Mouse (Mus musculus) ES-E14 (cell line): Measurements from ENCODE around the gene Gm49395. TPM values are rescaled to one million over a fixed set of nuclear protein-coding genes. Genes with fewer than 3 reads are reported as not detected.

Experiments used
- DNase-seq: peaks from one replicate; pipeline ENCODE4 v3.0.0-alpha.2; 2013; ENCODE audit warnings: low read depth, low spot score
- H3K27ac ChIP-seq: 2 replicates; pipeline ENCODE4 v1.5.1; 2012; ENCODE audit warnings: low read depth, mild to moderate bottlenecking, low read length, moderate library complexity, mixed read lengths; ENCODE audit not compliant: poor library complexity, insufficient read depth, severe bottlenecking
- H3K36me3 ChIP-seq: 2 replicates; pipeline ENCODE4 v1.6.1; 2012; ENCODE audit warnings: mild to moderate bottlenecking, low read length, moderate library complexity, mixed read lengths; ENCODE audit not compliant: control insufficient read depth, poor library complexity, insufficient read depth, severe bottlenecking
- H3K4me1 ChIP-seq, 2 experiments: fragments of 150-350 bp in 1 of 2; sonication (generic) in 1 of 2; 2 replicates each; pipeline ENCODE4 v1.6.1; 2012; ENCODE audit warnings: low read length in 2 of 2, mild to moderate bottlenecking in 1 of 2, mixed read lengths in 1 of 2; ENCODE audit not compliant: control insufficient read depth in 2 of 2, insufficient read depth in 2 of 2, poor library complexity in 1 of 2
- H3K4me3 ChIP-seq, 2 experiments: fragments of 150-350 bp in 1 of 2; sonication (generic) in 1 of 2; 2 replicates each; pipeline ENCODE4 v1.5.1; 2012; ENCODE audit warnings: low read length in 2 of 2, low read depth in 1 of 2, mild to moderate bottlenecking in 1 of 2, mixed read lengths in 1 of 2; ENCODE audit not compliant: insufficient read depth in 1 of 2, poor library complexity in 1 of 2, severe bottlenecking in 1 of 2
- H3K9ac ChIP-seq: 2 replicates; pipeline ENCODE4 v1.6.1; 2012; ENCODE audit warnings: low read depth, mild to moderate bottlenecking, low read length, mixed read lengths; ENCODE audit not compliant: poor library complexity, insufficient read depth, severe bottlenecking
- H3K9me3 ChIP-seq: fragments of 150-350 bp; sonication (generic); 2 replicates; pipeline ENCODE4 v1.6.1; 2012; ENCODE audit warnings: low read depth, mild to moderate bottlenecking, low read length; ENCODE audit not compliant: control insufficient read depth, insufficient read depth
- CHD2 ChIP-seq: IDR thresholded peaks from 2 replicates; pipeline ENCODE4 v1.6.1; 2014; ENCODE audit warnings: mild to moderate bottlenecking, low read depth, low read length, inconsistent platforms
- HCFC1 ChIP-seq: IDR thresholded peaks from 2 replicates; pipeline ENCODE4 v1.6.1; 2012; ENCODE audit warnings: low read length, inconsistent platforms, borderline replicate concordance; ENCODE audit not compliant: insufficient read depth
- MAFK ChIP-seq: IDR thresholded peaks from 2 replicates; pipeline ENCODE4 v1.6.1; 2014; ENCODE audit warnings: mild to moderate bottlenecking, low read depth, low read length, inconsistent platforms; ENCODE audit not compliant: insufficient read depth
- ZC3H11A ChIP-seq: IDR thresholded peaks from 2 replicates; pipeline ENCODE4 v1.6.1; 2012; ENCODE audit warnings: low read depth, mild to moderate bottlenecking, inconsistent platforms, low read length, borderline replicate concordance
- ZNF384 ChIP-seq: IDR thresholded peaks from 2 replicates; pipeline ENCODE4 v1.6.1; 2012; ENCODE audit warnings: low read depth, low read length, inconsistent platforms
- in situ Hi-C, 2 experiments: fragments of 600-800 bp; cut with MboI; formaldehyde crosslinking; loops; one replicate each; pipeline ENCODE4 v1.15.1; 2025; ENCODE audit warnings: low sequenced_read_pairs in 2 of 2, inconsistent platforms in 1 of 2; ENCODE audit not compliant: unreplicated experiment in 2 of 2
- total RNA-seq: library from RNA; depleted of rRNA; stranded (reverse); fragments of 300-350 nt; gene quantifications from 2 replicates; pipeline ENCODE4 v1.2.3, GENCODE M21; 2012

Gm49395 gene
- total RNA-seq, 1 experiment, result 4.8 TPM

DNA sequence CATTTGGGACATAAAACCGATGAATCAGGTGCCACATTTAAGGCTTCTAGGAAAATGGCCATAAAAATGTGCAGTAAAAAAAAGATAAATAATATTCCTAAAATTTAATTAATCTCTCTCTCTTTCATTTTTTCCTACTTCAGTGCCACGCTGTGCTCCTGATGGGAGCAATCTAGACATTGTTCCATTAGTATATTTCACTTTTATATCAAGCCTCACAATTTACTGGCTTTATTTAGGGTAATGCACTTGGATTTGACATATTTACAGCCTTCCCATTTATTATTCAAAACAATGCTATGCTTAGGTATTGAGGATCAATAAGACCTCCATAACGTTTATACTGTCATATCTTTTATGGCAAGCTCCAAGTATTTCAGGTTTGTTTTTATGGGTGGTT lies 76.3 kb downstream of the Gm49395 start:
- Histone ChIP-seq H3K27ac (no peak overlapping the region), H3K9me3 (no peaks in the 10 kb centered on the region), H3K36me3 (no peaks in the 10 kb centered on the region), H3K9ac (no peak overlapping the region), H3K4me3 (no peak overlapping the region), H3K4me1 (no peaks in the 10 kb centered on the region)
- TF ChIP-seq ZC3H11A (no peak), ZNF384 (no peak), MAFK (no peak), CHD2 (no peak), HCFC1 (no peak)
- in situ Hi-C loops, result no loop called here
- no peak for DNase-seq

DNA sequence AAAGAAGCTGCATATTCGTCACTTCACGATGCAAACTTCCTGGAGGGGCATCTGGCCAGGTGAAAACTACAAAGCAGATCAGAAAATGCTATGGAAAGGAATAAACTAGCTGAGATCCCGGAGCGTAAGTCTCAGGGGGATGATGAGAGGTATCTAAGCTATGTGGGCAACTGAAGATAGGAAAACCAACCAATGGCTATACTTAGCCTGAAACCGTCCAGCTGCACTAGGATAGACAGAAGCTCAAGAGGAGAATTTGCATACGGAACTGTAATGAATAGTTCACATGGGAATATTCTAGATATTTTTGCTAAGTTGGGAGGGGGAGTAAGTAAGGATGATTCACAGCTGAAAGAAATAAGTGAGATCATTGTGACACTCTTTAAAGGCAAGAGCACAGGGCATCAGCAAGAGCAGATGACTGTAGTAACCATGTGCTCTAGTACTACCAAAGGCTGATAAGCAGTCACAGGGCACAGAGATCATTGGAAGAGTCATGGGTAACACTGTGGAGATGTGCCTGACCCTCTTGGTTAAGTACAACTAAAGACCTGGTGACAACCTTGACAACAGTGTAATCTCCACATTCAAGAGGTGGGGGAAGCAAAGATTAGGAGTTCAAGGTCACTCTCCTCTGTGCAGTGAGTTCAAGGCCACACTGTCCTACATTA lies 79.5 kb downstream of the Gm49395 start:
- Histone ChIP-seq H3K9ac (no peak overlapping the region), H3K27ac (no peak overlapping the region), H3K36me3 (no peaks in the 10 kb centered on the region), H3K4me1 (no peaks in the 10 kb centered on the region), H3K4me3 (no peak overlapping the region), H3K9me3 (no peaks in the 10 kb centered on the region)
- DNase-seq, result no peak
- TF ChIP-seq MAFK (no peak), HCFC1 (no peak), ZC3H11A (no peak), CHD2 (no peak), ZNF384 (no peak)
- in situ Hi-C loops, result no loop called here

DNA sequence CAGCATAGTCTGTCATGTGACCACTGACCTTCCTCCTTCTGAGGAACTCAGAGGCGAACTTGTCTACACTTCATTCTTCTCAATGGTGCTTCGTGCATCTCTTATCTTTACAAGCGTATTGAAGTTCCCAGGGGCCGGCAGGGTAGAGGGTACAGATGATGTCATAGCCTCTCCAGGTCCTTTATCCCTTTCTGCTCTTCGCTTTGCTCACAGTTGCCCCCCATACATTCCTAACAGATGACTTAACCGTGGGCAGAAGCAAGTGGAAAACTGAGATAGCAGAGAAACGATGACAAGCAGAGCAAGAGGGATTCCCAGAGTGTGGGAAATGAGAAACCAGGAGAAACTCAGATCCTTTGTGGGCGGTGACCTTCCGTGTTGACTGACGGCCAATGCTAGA lies 80.3 kb downstream of the Gm49395 start:
- no peak overlapping the region for H3K9ac ChIP-seq
- no peaks in the 10 kb centered on the region for H3K9me3 ChIP-seq
- no peak for DNase-seq
- no peaks in the 10 kb centered on the region for H3K36me3 ChIP-seq
- H3K4me1 ChIP-seq, result no peaks in the 10 kb centered on the region
- H3K27ac ChIP-seq, result no peak overlapping the region
- TF ChIP-seq ZC3H11A (no peak), HCFC1 (no peak), CHD2 (no peak), ZNF384 (no peak), MAFK (no peak)
- no peak overlapping the region for H3K4me3 ChIP-seq
- in situ Hi-C loops, result no loop called here

DNA sequence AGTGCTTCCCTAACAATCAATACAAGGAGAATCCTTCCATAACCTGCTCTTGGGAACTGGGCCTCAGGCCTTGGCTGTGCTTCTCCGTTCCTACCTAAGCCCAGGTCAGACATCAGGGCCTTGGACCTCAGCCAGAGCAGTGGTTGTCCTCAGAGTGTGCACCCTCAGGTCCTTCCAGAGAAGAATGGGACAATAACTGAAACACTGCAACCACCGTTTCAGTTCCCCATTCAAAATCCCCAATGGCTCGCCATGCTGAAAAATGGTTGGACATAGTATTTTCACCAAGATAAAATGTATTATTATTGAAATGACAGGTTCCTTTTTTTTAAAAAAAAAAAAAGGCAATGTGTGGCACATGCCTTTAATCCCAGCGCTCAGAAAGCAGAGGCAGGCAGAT lies 81.0 kb downstream of the Gm49395 start:
- no peak overlapping the region for H3K4me3 ChIP-seq
- DNase-seq, result no peak
- TF ChIP-seq MAFK (no peak), ZNF384 (no peak), ZC3H11A (no peak), CHD2 (no peak), HCFC1 (no peak)
- H3K9ac ChIP-seq, result no peak overlapping the region
- no peaks in the 10 kb centered on the region for H3K9me3 ChIP-seq
- no peaks in the 10 kb centered on the region for H3K36me3 ChIP-seq
- no peak overlapping the region for H3K27ac ChIP-seq
- no peaks in the 10 kb centered on the region for H3K4me1 ChIP-seq
- in situ Hi-C loops, result no loop called here

DNA sequence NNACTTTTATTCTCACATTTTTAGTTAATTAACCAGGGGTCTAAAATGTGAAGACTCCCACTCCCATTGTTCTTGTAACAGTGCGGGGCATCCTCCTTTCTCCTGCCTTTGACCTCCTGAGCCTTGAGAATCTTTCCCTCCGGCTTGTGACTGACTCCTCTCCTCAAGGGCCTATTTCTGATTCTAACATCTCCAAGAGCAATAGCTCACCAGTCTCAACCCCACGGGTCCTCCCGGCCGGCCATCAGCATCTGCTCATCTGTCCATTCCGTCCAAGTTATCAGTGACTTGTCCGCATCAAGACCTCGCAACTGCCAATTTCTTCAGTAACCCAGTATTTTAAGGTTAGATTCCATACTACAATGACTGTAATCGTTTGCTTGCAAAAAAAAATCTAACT lies 84.2 kb downstream of the Gm49395 start:
- no peak for TF ChIP-seq CHD2
- no peak for TF ChIP-seq HCFC1
- TF ChIP-seq ZNF384, result no peak
- no peak for TF ChIP-seq ZC3H11A
- no peak for TF ChIP-seq MAFK
- no peak for DNase-seq
- no peak overlapping the region for H3K4me3 ChIP-seq
- no peak overlapping the region for H3K27ac ChIP-seq
- no peaks in the 10 kb centered on the region for H3K9me3 ChIP-seq
- no peak overlapping the region for H3K9ac ChIP-seq
- no peaks in the 10 kb centered on the region for H3K36me3 ChIP-seq
- in situ Hi-C loops, result no loop called here
- no peaks in the 10 kb centered on the region for H3K4me1 ChIP-seq
